Mouse (Mus musculus) CH12.LX (cell line): ENCODE results near the gene Ap2b1. TPM values are rescaled to one million over a fixed set of nuclear protein-coding genes. Genes with fewer than 3 reads are reported as not detected.

Experiments used
- DNase-seq: peaks from one replicate; pipeline ENCODE4 v3.0.0-alpha.2; 2013; ENCODE audit errors: extremely low read depth
- H3K27ac ChIP-seq: 2 replicates; pipeline ENCODE4 v1.5.1; 2012; ENCODE audit warnings: low read depth, mild to moderate bottlenecking, control low read depth, moderate library complexity; ENCODE audit not compliant: insufficient read depth
- H3K27me3 ChIP-seq: replicated peaks from 2 replicates; pipeline ENCODE3; 2012; ENCODE audit warnings: inconsistent platforms
- H3K36me3 ChIP-seq, 2 experiments: replicated peaks in 1 of 2; 2 replicates each; pipeline versions ENCODE3 to v1.6.1; 2012; ENCODE audit warnings: inconsistent platforms in 1 of 2, low read length in 1 of 2, mild to moderate bottlenecking in 1 of 2, mixed read lengths in 1 of 2, moderate library complexity in 1 of 2; ENCODE audit not compliant: control insufficient read depth in 1 of 2, insufficient read depth in 1 of 2
- H3K4me1 ChIP-seq, 2 experiments: 2 replicates each; pipeline ENCODE4 v1.6.1; 2012; ENCODE audit warnings: inconsistent platforms in 1 of 2, moderate library complexity in 1 of 2; ENCODE audit not compliant: insufficient read depth in 2 of 2, control insufficient read depth in 1 of 2
- H3K4me2 ChIP-seq: 2 replicates; pipeline ENCODE4 v1.6.1; 2012; ENCODE audit warnings: low read depth, mild to moderate bottlenecking, control low read depth; ENCODE audit not compliant: poor library complexity, insufficient read depth, severe bottlenecking
- H3K4me3 ChIP-seq, 3 experiments: fragments of 150-350 bp in 1 of 3; sonication (generic) in 1 of 3; replicated peaks in 1 of 3; 2 replicates each; pipeline versions ENCODE3 to v1.5.1; 2011 to 2012; ENCODE audit warnings: low read depth in 2 of 3, low read length in 2 of 3, mild to moderate bottlenecking in 2 of 3, moderate library complexity in 2 of 3, control low read depth in 1 of 3, improper control_type of control experiment in 1 of 3, inconsistent platforms in 1 of 3, mixed read lengths in 1 of 3; ENCODE audit not compliant: poor library complexity in 1 of 3
- H3K79me2 ChIP-seq: replicated peaks from 2 replicates; pipeline ENCODE4 v1.6.1; 2012; ENCODE audit warnings: mild to moderate bottlenecking, moderate library complexity; ENCODE audit not compliant: control insufficient read depth, poor library complexity, insufficient read depth, severe bottlenecking; ENCODE audit errors: extremely low read depth
- H3K9ac ChIP-seq: 2 replicates; pipeline ENCODE4 v1.6.1; 2012; ENCODE audit warnings: low read depth, mild to moderate bottlenecking, control low read depth, moderate library complexity; ENCODE audit not compliant: insufficient read depth
- H3K9me3 ChIP-seq: replicated peaks from 2 replicates; pipeline ENCODE3; 2012; ENCODE audit warnings: low read length, inconsistent platforms, mixed read lengths
- BHLHE40 ChIP-seq: IDR thresholded peaks from 2 replicates; pipeline ENCODE4 v1.6.1; 2011; ENCODE audit warnings: mild to moderate bottlenecking, low read depth, low read length, improper control_type of control experiment
- CHD1 ChIP-seq: IDR thresholded peaks from 2 replicates; pipeline ENCODE4 v1.6.1; 2012; ENCODE audit warnings: low read depth, low read length, improper control_type of control experiment, inconsistent platforms
- CHD2 ChIP-seq: IDR thresholded peaks from 2 replicates; pipeline ENCODE4 v1.6.1; 2011; ENCODE audit warnings: low read length, improper control_type of control experiment
- EP300 ChIP-seq: IDR thresholded peaks from 2 replicates; pipeline ENCODE4 v1.6.1; 2011; ENCODE audit warnings: low read length, improper control_type of control experiment
- ETS1 ChIP-seq: conservative IDR thresholded peaks from 2 replicates; pipeline ENCODE4 v1.6.1; 2012; ENCODE audit warnings: low read depth, mild to moderate bottlenecking, inconsistent platforms, low read length, improper control_type of control experiment, moderate library complexity
- GABPA ChIP-seq: IDR thresholded peaks from 2 replicates; pipeline ENCODE4 v1.6.1; 2012; ENCODE audit warnings: low read depth, low read length, improper control_type of control experiment, inconsistent platforms; ENCODE audit not compliant: insufficient replicate concordance
- HCFC1 ChIP-seq: IDR thresholded peaks from 2 replicates; pipeline ENCODE4 v1.6.1; 2012; ENCODE audit warnings: low read depth, mild to moderate bottlenecking, inconsistent platforms, low read length, improper control_type of control experiment
- IRF4 ChIP-seq: IDR thresholded peaks from 2 replicates; pipeline ENCODE4 v1.6.1; 2014; ENCODE audit warnings: low read depth, mild to moderate bottlenecking, inconsistent platforms, low read length, improper control_type of control experiment
- JUN ChIP-seq: IDR thresholded peaks from 2 replicates; pipeline ENCODE4 v1.6.1; 2011; ENCODE audit warnings: low read depth, mild to moderate bottlenecking, low read length, improper control_type of control experiment, moderate library complexity; ENCODE audit not compliant: insufficient read depth
- KAT2A ChIP-seq: IDR thresholded peaks from 2 replicates; pipeline ENCODE4 v1.6.1; 2012; ENCODE audit warnings: low read length, improper control_type of control experiment, inconsistent platforms; ENCODE audit not compliant: insufficient replicate concordance
- MAFK ChIP-seq: IDR thresholded peaks from 2 replicates; pipeline ENCODE4 v1.6.1; 2011; ENCODE audit warnings: low read length, improper control_type of control experiment; ENCODE audit not compliant: insufficient replicate concordance
- MXI1 ChIP-seq: IDR thresholded peaks from 2 replicates; pipeline ENCODE4 v1.6.1; 2011; ENCODE audit warnings: mild to moderate bottlenecking, low read depth, low read length, improper control_type of control experiment
- NELFE ChIP-seq: IDR thresholded peaks from 2 replicates; pipeline ENCODE4 v1.6.1; 2011; ENCODE audit warnings: low read depth, low read length, improper control_type of control experiment
- NRF1 ChIP-seq: IDR thresholded peaks from 2 replicates; pipeline ENCODE4 v1.6.1; 2014; ENCODE audit warnings: low read depth, mild to moderate bottlenecking, inconsistent platforms, low read length, improper control_type of control experiment, moderate library complexity
- PAX5 ChIP-seq: IDR thresholded peaks from 2 replicates; pipeline ENCODE4 v1.6.1; 2012; ENCODE audit warnings: low read length, inconsistent platforms, mixed read lengths
- POLR2A ChIP-seq: IDR thresholded peaks from 2 replicates; pipeline ENCODE4 v1.6.1; 2011; ENCODE audit warnings: low read depth, mild to moderate bottlenecking, improper control_type of control experiment, low read length
- POLR2AphosphoS2 ChIP-seq: IDR thresholded peaks from 2 replicates; pipeline ENCODE4 v1.6.1; 2011; ENCODE audit warnings: low read depth, low read length, improper control_type of control experiment
- RCOR1 ChIP-seq: conservative IDR thresholded peaks from 2 replicates; pipeline ENCODE4 v1.6.1; 2012; ENCODE audit warnings: low read depth, mild to moderate bottlenecking, inconsistent platforms, low read length, improper control_type of control experiment
- SIN3A ChIP-seq: IDR thresholded peaks from 2 replicates; pipeline ENCODE4 v1.6.1; 2012; ENCODE audit warnings: low read length, improper control_type of control experiment, inconsistent platforms
- SMC3 ChIP-seq: IDR thresholded peaks from 2 replicates; pipeline ENCODE4 v1.6.1; 2011; ENCODE audit warnings: low read depth, low read length, improper control_type of control experiment
- TCF12 ChIP-seq: IDR thresholded peaks from 2 replicates; pipeline ENCODE4 v1.6.1; 2014; ENCODE audit warnings: low read depth, mild to moderate bottlenecking, inconsistent platforms, low read length, improper control_type of control experiment
- UBTF ChIP-seq: IDR thresholded peaks from 2 replicates; pipeline ENCODE4 v1.6.1; 2012; ENCODE audit warnings: low read depth, mild to moderate bottlenecking, inconsistent platforms, low read length, improper control_type of control experiment, moderate library complexity
- USF1 ChIP-seq: IDR thresholded peaks from 2 replicates; pipeline ENCODE4 v1.6.1; 2014; ENCODE audit warnings: low read depth, mild to moderate bottlenecking, inconsistent platforms, low read length, improper control_type of control experiment
- USF2 ChIP-seq: conservative IDR thresholded peaks from 2 replicates; pipeline ENCODE4 v1.6.1; 2011; ENCODE audit warnings: low read depth, low read length, improper control_type of control experiment
- ZMIZ1 ChIP-seq: IDR thresholded peaks from 2 replicates; pipeline ENCODE4 v1.6.1; 2012; ENCODE audit warnings: low read depth, mild to moderate bottlenecking, inconsistent platforms, low read length, improper control_type of control experiment
- dilution Hi-C: fragments of 300-500 bp; cut with MboI; formaldehyde crosslinking; loops from 2 replicates; pipeline ENCODE4 v1.14.3; 2020; ENCODE audit warnings: low sequenced_read_pairs; ENCODE audit not compliant: extremely low pct_unique_long_range_greater_than_20kb, extremely low pct_ligation_motif_present
- in situ Hi-C: fragments of 300-500 bp; cut with MboI; formaldehyde crosslinking; loops from 3 replicates; pipeline ENCODE4 v1.14.3; 2019; ENCODE audit warnings: low sequenced_read_pairs, low pct_ligation_motif_present, low pct_unique_long_range_greater_than_20kb, mixed read lengths
- polyA plus RNA-seq: library from polyadenylated mRNA; unstranded; fragments of >175 nt; gene quantifications from 2 replicates; pipeline ENCODE4 v1.2.1, GENCODE M21; 2012; ENCODE audit warnings: low read depth; ENCODE audit not compliant: insufficient read length
- total RNA-seq, 2 experiments: library from RNA; depleted of rRNA; stranded (reverse); fragments of 300-350 nt in 1 of 2; fragments of >200 nt in 1 of 2; gene quantifications; 2 replicates each; pipeline ENCODE4 v1.2.3; 2012 to 2014

Ap2b1 gene
- total and polyA plus RNA-seq, 3 experiments, result 58.3 to 78.8 (median 59.1) TPM

DNA sequence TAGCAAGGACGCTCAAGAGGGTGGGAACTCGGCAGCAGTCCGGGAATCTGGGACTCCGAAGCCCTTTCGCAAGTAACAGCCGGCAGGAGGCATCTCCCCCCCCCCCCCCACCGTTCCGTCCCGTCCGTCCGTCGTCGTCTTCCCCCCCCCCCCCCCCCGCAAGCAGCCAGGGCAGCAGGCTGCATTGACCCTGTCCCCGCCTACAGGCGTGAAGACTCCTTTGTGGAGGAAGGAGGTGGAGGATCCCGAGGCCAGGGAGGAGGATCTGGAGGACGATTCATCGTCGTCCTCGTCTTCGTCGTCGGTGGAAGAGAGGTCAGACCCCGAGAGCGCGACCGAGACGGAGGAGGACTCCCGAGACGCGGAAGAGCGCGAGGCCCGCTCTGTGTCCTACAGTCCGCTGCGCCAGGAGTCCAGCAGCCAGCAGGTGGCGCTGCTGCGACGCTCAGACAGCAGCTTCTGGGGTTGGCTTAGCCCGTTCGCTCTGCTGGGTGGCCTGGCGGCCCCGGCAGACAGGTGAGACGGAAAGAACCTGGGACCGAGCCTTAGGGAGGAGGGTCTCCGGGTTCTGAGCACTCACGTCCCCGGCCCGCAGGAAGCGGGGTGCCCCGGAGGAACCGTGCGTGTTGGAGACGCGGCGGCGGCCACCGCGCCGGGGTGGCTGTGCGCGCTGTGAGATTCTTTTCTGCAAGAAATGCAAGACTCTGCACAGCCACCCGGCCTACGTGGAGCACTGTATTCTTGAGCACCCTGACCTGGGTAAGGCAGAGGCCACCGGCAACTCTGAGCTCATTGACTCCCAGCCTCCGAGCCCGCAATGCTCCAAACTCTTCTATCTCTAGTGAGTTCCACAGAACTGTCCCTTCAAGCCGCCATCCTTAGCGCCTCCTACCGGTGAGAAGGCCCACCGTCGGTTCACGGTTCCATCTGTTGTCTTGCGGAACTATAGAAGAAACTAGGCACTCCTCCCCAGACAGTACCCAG is 141.5 kb downstream of the Ap2b1 start (continued):
- 0 out of 2 replicates have a peak, but pooled peaks have one; percentile 9 for TF ChIP-seq KAT2A
- 0 out of 2 replicates have a peak, but pooled peaks have one; percentile 8 for TF ChIP-seq NRF1
- peak; percentile 42; the same call in 1 of the 2 replicates for TF ChIP-seq ZMIZ1
- no peak; the same call in none of the 2 replicates for TF ChIP-seq UBTF
- TF ChIP-seq USF2, result no peak
- 0 out of 2 replicates have a peak, but pooled peaks have one; percentile 16 for TF ChIP-seq EP300
- TF ChIP-seq SMC3, result peak; percentile 86
- TF ChIP-seq CHD2, result 0 out of 2 replicates have a peak, but pooled peaks have one; percentile 42
- peak; percentile 75 for TF ChIP-seq TCF12
- peak; percentile 54; the same call in 1 of the 2 replicates for TF ChIP-seq MXI1
- no peak for TF ChIP-seq RCOR1

DNA sequence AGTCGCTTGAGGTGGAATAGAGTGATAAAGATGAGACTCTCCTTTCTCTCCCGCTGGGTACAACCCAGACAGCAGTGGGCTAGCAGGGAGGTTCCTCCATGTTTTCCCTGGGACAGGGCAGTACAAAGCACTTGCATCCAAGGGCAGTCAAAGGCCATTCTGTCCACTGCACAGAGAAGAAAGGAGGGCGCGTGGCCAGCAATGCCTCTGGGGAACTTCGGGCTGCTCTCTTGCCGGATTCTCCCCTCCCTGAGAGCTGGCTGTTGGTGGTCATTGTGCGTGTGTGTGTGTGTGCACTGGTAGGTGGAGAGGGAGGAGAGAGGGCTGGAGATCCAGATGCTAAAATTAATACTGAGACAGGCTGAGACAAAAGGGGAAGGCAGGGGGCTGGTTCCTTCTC is 142.4 kb downstream of the Ap2b1 start:
- dilution Hi-C loops, result no loop called here

DNA sequence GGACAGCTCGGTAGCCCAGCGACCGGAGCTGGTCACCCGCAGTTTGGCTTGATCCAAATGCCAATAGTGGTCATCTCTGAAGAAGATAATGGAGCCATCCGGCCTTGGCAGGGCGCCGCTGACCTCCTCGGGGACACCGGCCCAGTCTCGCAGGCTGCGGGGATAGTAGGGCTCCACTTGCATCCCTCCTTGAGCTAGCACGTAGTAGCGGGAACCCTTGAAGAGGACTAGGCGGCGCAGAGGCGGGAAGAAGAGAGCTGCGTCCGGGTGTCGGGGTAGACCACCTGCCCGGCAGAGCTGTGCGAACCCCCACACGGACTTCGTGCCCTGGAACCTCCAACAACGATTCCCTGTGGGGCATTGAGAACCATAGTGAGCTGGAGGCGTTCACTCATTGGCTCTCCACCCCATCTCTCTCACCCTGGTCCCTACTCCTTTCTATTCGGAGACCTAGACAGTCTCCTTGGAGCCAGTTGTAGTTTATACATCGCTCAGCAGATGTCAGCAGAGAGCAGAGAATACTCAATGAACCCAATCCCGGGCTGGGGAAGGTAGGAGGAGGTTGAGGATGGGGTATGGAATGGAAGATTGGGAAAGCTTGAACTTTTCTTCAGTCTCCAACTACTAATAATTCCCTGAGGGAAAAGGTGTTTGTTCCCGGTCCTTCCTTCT is 143.9 kb downstream of the Ap2b1 start:
- peaks cover 62% of the 10 kb centered on the region for H3K27me3 ChIP-seq
- in situ Hi-C loops (loop anchor here (10.0 kb wide), 2 partner anchors 192 to 292 kb away; no protein-coding TSS in a partner anchor), dilution Hi-C loops (no loop called here)
- H3K4me3 ChIP-seq, result no peak overlapping the region
- H3K4me2 ChIP-seq, result 0 out of 2 replicates have a peak overlapping the region, but pooled peaks have one; percentile 7
- H3K36me3 ChIP-seq, result no peaks in the 10 kb centered on the region
- no peaks in the 10 kb centered on the region for H3K79me2 ChIP-seq
- H3K4me1 ChIP-seq, result peaks cover 3 to 6% of the 10 kb centered on the region in 2 experiments
- DNase-seq, result peak; percentile 69
- peaks cover 8% of the 10 kb centered on the region for H3K9me3 ChIP-seq
- no peak overlapping the region for H3K27ac ChIP-seq
- H3K9ac ChIP-seq, result no peak overlapping the region
- TF ChIP-seq BHLHE40 (no peak), IRF4 (peak; percentile 44; the same call in 1 of the 2 replicates), PAX5 (no peak), JUN (no peak), POLR2AphosphoS2 (no peak), ETS1 (no peak), KAT2A (no peak), ZMIZ1 (no peak), NELFE (no peak), GABPA (no peak), CHD1 (no peak), MAFK (no peak), USF1 (no peak), HCFC1 (no peak), EP300 (no peak), CHD2 (no peak), POLR2A (no peak), RCOR1 (no peak)

More for the DNA sequence above, 142.4 kb downstream of the Ap2b1 start:
- DNase-seq, result no peak
- H3K9me3 ChIP-seq, result peaks cover 17% of the 10 kb centered on the region
- no peak overlapping the region for H3K27ac ChIP-seq
- TF ChIP-seq SIN3A (0 out of 2 replicates have a peak, but pooled peaks have one; percentile 0), GABPA (no peak)
- H3K79me2 ChIP-seq, result no peaks in the 10 kb centered on the region
- H3K4me2 ChIP-seq, result no peak overlapping the region
- H3K36me3 ChIP-seq, result no peaks in the 10 kb centered on the region
- H3K4me1 ChIP-seq, result peaks cover 3 to 6% of the 10 kb centered on the region in 2 experiments; a peak in 3 of 4 replicates
- peaks cover 60% of the 10 kb centered on the region for H3K27me3 ChIP-seq
- H3K4me3 ChIP-seq, result no peak overlapping the region
- in situ Hi-C loops, result loop anchor here (10.0 kb wide), 2 partner anchors 194 to 294 kb away; no protein-coding TSS in a partner anchor
- no peak overlapping the region for H3K9ac ChIP-seq
